In genomic region chr12:71768471-71768870, GRCm38 (mm10) we compare ENCODE assay signal across 8 mouse cellular contexts.
DNase-seq lines count a peak whose midpoint lies in the region; ATAC-seq lines count a peak whose summit lies in the region.

No protein-coding gene starts in this region.

- no peaks in the 10 kb centered on the region for H3K4me1 ChIP-seq in intestine, embryonic 15.5 days (replicated peaks)
- H3K4me1 ChIP-seq in midbrain, embryonic 11.5 days (ENCODE audit: control insufficient read depth, insufficient read depth, low read length): 0 out of 2 replicates have a peak, but pooled peaks cover 2% of the 10 kb centered on the region

- peak; percentile 41; the same call in 1 of the 2 replicates for ATAC-seq in intestine, embryonic 15.5 days
- no peak; the same call in 1 of the 2 replicates for ATAC-seq in midbrain, embryonic 11.5 days (ENCODE audit: low FRiP score)
- no peak for ATAC-seq in erythroid progenitor cell, adult 5-6 weeks (replicated peaks; ENCODE audit: low FRiP score, poor library complexity, severe bottlenecking)

- 3% methylated on average over 12 of the region's 12 CpGs for WGBS in intestine, embryonic 15.5 days
- 5% methylated on average over 12 of the region's 12 CpGs for WGBS in midbrain, embryonic 11.5 days

- intact Hi-C loops in gastrocnemius, postnatal 36 days (cut with DNase I): loop anchor here (2.0 kb wide), 1 partner anchor 62 kb away; the partner anchor contains the start of gene Daam1
- intact Hi-C loops in left cerebral cortex, postnatal 36 days (cut with DNase I): loop anchor here (1.0 kb wide), 1 partner anchor 280 kb away; no protein-coding TSS in a partner anchor

- H3K27ac ChIP-seq in intestine, embryonic 15.5 days: no peak overlapping the region
- H3K27ac ChIP-seq in midbrain, embryonic 11.5 days (ENCODE audit: low read depth, low read length): no peak overlapping the region

- no peaks in the 10 kb centered on the region for H3K9me3 ChIP-seq in intestine, embryonic 15.5 days
- no peaks in the 10 kb centered on the region for H3K9me3 ChIP-seq in midbrain, embryonic 11.5 days (ENCODE audit: control insufficient read depth, low read length)

- DNase-seq in adrenal gland, adult (ENCODE audit: inconsistent age in 2 of 2, low spot score in 1 of 2): peak; percentile 76 to 94
- peak; percentile 91 for DNase-seq in embryo, embryonic 10.5 days (ENCODE audit: low spot score)
- peak; percentile 66 to 72 for DNase-seq in gastrocnemius, postnatal 36 days
- peak; percentile 68 to 75 for DNase-seq in left cerebral cortex, postnatal 36 days (ENCODE audit: low spot score in 2 of 2)
- DNase-seq in midbrain, embryonic 11.5 days (ENCODE audit: low spot score, missing footprints): peak; percentile 99
- DNase-seq in skeletal muscle tissue, adult 2 months (ENCODE audit: low read depth, low spot score): peak; percentile 38

- H3K27me3 ChIP-seq in intestine, embryonic 15.5 days (replicated peaks): no peaks in the 10 kb centered on the region
- H3K27me3 ChIP-seq in midbrain, embryonic 11.5 days (ENCODE audit: control insufficient read depth, insufficient read depth, low read length): no peaks in the 10 kb centered on the region

- H3K4me2 ChIP-seq in intestine, embryonic 15.5 days (replicated peaks): peak overlapping the region; percentile 65
- peak overlapping the region; percentile 41 for H3K4me2 ChIP-seq in midbrain, embryonic 11.5 days

- no peak overlapping the region for H3K9ac ChIP-seq in intestine, embryonic 15.5 days
- H3K9ac ChIP-seq in midbrain, embryonic 11.5 days (ENCODE audit: low read length): no peak overlapping the region

- H3K4me3 ChIP-seq in intestine, embryonic 15.5 days (replicated peaks): peak overlapping the region; percentile 29
- H3K4me3 ChIP-seq in midbrain, embryonic 11.5 days (ENCODE audit: low read depth, low read length): no peak overlapping the region; the same call in 1 of the 2 replicates

- no peaks in the 10 kb centered on the region for H3K36me3 ChIP-seq in intestine, embryonic 15.5 days
- H3K36me3 ChIP-seq in midbrain, embryonic 11.5 days (ENCODE audit: control insufficient read depth, insufficient read depth, low read length): no peaks in the 10 kb centered on the region

Comparison
In these comparisons a context has a peak if more than half of its experiments do, and no peak if none do; other contexts are left out.
1. DNase-seq: peak in every context shown above with its lines; median percentile 99 in midbrain, embryonic 11.5 days; 91 in embryo, embryonic 10.5 days; 85 in adrenal gland, adult; 72 in left cerebral cortex, postnatal 36 days; 69 in gastrocnemius, postnatal 36 days; 38 in skeletal muscle tissue, adult 2 months.